Mouse (Mus musculus) gastrocnemius, adult 18-20 months (tissue): Measurements from ENCODE around the gene Gpr158. TPM values are rescaled to one million over a fixed set of nuclear protein-coding genes. Genes with fewer than 3 reads are reported as not detected.
A peak's percentile ranks its signal among the peaks of the same experiment; 100 is the strongest.
"Not testable (repeated sequence)": the region's sequence is repeated elsewhere in the genome, so short reads cannot be mapped to it uniquely, and the experiment has no call there.

Experiments used
- DNase-seq: peaks from one replicate; pipeline ENCODE4 v3.0.0; 2021; ENCODE audit warnings: low spot score
- long read RNA-seq, 2 experiments: library from polyadenylated mRNA; stranded (forward); transcript quantifications; one replicate each; pipeline ENCODE4 v2.0.0; 2021
- total RNA-seq, 2 experiments: library from RNA; stranded (reverse); gene quantifications; 2 replicates each; pipeline ENCODE4 v1.2.3; 2021

Gpr158 gene
- total RNA-seq, result not detected
- long read RNA-seq, experiment 1, result 0 reads
- long read RNA-seq, experiment 2, result 0 reads

DNA sequence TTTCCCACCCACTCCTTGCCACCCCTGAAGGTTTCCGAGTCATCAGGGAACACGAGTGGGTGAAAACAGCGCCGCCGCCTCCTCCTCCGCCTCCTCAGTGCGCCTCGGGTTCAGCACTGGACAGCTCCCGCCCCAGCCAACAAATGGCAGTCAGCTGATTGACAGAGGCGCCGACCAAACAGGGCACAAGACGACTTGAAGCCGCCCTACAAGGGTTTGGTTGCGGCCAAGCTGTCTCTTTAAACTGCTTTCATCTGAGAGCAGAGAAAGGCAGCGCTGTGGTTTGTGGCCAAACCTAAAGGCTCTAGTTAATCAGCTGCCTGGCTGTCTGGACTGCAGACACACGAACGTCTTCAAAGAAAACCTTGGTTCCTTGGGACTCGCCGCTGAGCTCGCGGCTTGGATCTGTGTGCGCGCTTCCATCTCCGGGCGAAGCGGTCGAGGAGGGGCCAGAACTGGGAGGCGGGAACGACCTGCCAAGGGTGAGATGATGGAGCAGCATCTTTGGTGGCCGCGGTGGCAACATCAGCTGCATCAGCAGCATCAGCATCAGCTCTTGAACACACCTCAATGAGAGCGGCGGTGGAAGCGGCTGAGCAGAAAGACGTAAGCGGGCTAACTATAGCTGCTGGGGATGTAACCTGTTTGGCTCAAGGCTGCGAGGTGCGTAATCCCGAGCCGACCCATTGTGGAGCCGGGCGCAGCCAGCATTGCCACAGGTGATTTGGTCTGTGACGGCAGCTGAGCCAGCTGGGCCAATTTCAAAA, at the start of gene Gpr158:
Gpr158 (plus strand) TSS at position 198 of the 767 bp plus-strand sequence.
- peak; percentile 7 for DNase-seq

GRCm38 (mm10) chr2:21343821-21344220, 23.5 kb upstream of the Gpr158 start:
- DNase-seq, result no peak

DNA sequence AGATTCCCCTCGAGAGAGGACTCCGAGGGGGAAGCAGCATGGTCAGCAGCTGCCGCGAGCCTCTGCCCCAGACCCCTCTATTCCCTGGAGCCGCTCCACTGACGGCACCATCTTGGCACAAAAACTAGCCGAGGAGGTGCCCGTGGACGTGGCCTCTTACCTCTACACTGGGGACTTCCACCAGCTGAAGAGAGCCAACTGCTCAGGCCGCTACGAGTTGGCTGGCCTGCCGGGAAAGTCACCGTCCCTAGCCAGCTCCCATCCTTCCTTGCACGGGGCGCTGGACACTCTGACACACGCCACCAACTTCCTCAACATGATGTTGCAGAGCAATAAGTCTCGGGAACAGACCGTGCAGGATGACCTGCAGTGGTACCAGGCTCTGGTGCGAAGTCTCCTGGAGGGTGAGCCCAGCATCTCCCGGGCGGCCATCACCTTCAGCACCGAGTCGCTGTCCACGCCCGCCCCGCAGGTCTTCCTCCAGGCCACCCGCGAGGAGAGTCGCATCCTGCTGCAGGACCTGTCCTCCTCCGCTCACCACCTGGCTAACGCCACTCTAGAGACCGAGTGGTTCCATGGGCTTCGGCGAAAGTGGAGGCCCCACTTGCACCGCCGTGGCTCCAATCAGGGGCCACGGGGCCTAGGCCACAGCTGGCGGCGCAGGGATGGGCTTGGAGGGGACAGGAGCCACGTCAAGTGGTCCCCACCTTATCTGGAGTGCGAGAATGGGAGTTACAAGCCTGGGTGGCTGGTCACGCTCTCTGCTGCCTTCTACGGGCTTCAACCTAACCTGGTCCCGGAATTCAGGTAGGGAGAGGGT, 1.2 kb downstream of the Gpr158 start:
- no peak for DNase-seq

GRCm38 (mm10) chr2:21369171-21369485, 1.8 kb downstream of the Gpr158 start:
- DNase-seq, result no peak

DNA sequence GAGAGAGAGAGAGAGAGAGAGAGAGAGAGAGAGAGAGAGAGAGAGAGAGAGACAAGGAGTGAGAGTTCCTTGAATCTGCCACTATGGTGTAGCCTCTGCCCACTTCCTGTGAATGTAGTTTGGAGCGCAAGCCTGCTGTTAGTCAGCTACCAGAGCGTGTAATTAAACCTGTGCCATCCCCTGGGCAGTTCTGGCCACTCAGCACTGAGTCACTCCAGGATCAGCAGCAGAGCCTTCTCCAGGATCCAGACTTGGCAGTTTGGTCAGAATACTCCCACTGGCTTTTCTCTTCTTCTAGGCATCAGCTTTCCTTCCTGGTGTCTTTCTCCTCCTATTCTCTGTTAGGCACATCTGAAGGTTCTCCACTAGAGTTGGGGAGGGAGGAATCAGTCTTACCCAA, 2.2 kb downstream of the Gpr158 start:
- DNase-seq, result no peak

- DNase-seq, result no peak
These were observed 12.2 kb downstream of the Gpr158 start for GRCm38 (mm10) chr2:21379516-21379915.

DNA sequence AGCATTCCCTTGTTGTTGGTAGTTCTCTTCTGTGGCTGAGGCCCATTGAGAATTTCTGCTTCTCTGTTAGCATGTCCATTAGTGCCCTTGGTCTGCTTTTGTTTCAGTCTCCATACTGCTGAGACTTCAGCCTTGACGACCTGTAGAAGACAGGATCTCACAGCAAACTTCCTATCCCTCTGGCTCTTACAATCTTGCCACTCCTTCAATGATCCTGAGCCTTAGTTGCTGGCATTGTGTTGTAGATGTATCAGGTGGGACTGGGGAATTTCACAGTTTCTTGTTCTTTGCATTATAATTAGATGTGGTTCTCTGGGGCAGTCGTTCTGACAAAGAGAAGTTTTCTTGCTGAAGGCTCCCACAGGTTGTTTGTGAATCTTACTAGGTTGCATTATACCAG, 25.4 kb downstream of the Gpr158 start:
- DNase-seq, result no peak

DNA sequence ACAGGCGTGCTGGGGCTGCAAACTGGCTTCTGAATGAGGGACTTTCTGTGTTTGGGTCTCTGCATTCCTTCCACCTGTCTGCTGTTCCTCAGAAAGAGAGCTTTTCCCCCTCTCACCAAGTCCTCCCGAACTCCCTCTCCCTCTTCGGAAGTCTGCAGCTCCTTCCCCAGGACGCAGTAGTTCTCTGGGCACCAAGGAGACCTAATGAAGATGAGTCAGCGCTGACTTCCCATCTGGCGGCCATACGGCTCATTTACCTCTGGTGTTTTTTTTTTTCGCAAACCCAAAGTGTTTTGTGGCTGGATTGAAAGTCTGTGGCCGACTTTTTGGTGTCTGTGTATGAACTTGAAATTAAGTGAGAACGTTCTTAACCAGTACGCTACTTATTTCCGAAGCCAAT, 30.0 kb downstream of the Gpr158 start:
- no peak for DNase-seq

GRCm38 (mm10) chr2:21399657-21400056, 32.3 kb downstream of the Gpr158 start:
- DNase-seq, result no peak

DNA sequence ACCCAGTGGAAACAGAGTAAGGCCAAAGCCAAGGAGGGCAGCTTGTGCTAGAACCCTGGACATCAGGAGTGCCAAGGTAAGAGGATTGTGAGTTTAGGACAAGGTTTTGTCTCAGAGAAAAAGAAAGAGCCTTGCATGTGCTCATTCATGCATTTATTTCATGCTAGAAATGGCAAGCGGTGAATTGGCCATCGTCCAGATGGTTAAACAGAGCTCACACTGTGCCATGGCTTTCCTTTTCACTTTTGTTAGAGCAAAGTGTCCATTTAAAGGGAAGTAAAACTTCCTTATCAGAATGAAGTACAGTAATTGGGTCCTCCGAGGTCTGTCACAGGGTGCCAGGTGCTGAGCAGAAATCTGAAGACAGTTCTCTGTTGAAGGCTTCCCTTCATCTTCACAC, 38.3 kb downstream of the Gpr158 start:
- no peak for DNase-seq

GRCm38 (mm10) chr2:21407443-21407985, 40.2 kb downstream of the Gpr158 start:
- no peak for DNase-seq

- DNase-seq, result no peak
These were observed 41.5 kb downstream of the Gpr158 start for GRCm38 (mm10) chr2:21408821-21409220.

DNA sequence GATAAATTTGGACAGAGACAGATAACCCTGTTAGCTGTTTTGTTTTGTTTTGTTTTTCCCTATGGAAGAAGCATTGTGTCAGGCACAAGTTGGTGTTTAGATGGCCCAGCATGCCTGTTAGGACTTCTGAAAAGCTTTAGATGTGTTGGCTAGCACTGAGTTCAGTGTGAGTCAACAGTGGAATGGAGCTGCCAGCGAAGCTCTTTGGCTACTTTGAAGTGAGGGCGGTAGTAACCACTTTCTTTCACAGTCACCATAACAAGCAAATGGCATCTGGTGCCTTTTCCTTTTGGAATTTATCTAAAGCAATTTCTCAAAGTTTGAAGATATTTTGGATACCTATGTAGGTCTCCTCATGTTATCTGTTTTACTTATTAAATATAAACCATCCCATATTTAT, 62.9 kb downstream of the Gpr158 start:
- no peak for DNase-seq

GRCm38 (mm10) chr2:21431182-21431581, 63.8 kb downstream of the Gpr158 start:
- no peak for DNase-seq

GRCm38 (mm10) chr2:21439626-21440025, 72.3 kb downstream of the Gpr158 start:
- DNase-seq, result no peak

- DNase-seq, result not testable (repeated sequence)
These were observed 93.3 kb downstream of the Gpr158 start for GRCm38 (mm10) chr2:21460606-21461005.

GRCm38 (mm10) chr2:21474957-21475356, 107.6 kb downstream of the Gpr158 start:
- DNase-seq, result no peak

DNA sequence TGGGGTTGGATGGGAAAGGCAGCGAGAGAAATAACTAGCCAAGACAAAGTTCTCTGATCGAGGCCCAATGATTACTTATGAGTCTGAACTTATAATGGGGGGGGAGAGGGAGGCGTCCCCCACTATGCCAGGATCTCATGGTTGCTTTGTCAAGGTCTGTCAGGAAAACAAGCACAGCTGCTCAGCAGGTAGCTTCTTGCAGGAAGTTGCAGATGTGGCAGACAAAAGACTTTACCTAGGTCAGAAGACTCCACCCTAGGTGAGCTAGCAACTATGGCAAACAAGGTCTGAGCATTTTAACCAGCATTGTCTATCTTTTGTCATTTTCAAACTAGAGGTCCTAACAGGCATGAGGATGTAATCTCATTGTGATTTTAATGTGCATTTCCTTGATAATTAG, 129.5 kb downstream of the Gpr158 start:
- DNase-seq, result no peak

GRCm38 (mm10) chr2:21497965-21498364, 130.6 kb downstream of the Gpr158 start:
- no peak for DNase-seq

DNA sequence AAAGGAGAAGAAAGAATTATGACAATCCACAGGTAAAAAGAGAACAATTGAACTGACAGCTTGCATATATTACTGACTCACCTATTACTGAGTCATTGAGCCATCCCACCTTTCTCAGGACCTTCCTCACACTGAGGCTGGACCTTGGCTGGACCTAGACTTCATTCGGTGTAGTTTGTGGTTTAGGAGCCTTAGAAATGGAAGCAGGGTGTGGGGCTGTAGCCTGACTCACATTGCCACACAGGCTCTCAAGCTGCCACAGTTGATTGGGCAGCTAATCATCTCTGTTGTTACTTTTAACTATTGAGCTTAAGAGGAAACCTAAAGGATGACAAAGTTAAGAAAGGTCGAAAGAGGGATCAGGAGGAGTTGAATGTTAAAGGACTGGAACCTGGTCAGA, 132.1 kb downstream of the Gpr158 start:
- DNase-seq, result no peak

DNA sequence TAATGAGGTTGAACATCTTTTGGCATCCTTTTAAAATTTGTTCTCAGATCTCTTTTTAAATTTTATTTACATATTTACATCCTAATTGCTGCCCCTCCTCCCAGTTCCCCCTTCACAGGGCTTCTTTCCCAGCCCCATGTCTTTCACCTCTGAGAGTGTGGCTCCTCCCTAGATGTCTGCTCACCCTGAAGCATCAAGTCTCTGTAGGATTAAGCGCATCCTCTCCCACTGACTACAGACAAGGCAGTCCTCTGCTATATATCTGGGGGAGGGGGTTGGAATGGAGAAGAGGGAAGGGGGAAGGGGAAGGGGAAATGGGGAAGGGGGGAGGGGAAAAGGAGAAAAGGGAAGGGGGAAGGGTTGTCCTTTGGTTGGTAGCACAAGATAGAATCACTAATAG, 140.1 kb downstream of the Gpr158 start:
- DNase-seq, result no peak

GRCm38 (mm10) chr2:21530750-21531149, 163.4 kb downstream of the Gpr158 start:
- DNase-seq, result no peak

DNA sequence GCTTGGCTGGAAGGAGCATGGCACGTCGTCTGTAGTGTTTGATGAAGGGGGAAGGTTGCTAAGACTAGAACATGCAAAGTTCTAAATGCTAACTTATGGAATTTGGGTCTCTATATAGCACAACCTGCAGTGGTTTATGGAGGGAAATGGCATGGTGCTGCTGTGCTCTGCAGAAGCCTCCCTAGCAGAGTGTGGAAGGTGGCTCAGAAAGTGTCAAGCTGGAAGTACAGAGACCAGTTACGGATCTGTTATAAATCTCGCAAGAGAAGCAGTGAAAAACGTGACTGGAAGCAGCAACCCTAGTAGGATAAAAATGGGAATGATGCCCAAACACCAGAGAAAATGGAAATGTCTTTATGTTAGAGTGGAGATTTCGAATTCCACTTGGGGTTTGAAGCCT, 251.8 kb downstream of the Gpr158 start:
- DNase-seq, result no peak
